Mouse (Mus musculus) gastrocnemius, postnatal 25 days (tissue): ENCODE data around the gene Wdfy3. TPM values are rescaled to one million over a fixed set of nuclear protein-coding genes. Genes with fewer than 3 reads are reported as not detected.
"Not testable (repeated sequence)": the region's sequence is repeated elsewhere in the genome, so short reads cannot be mapped to it uniquely, and the experiment has no call there.

Source experiments
- DNase-seq: peaks from one replicate; pipeline ENCODE4 v3.0.0; 2022
- total RNA-seq, 2 experiments: library from RNA; stranded (reverse); gene quantifications; 1 replicate in 1 of 2; 2 replicates in 1 of 2; pipeline ENCODE4 v1.2.3; 2021

Wdfy3 gene
- total RNA-seq, 2 experiments from 2014 or later, result 19.3 to 20.2 TPM

DNA sequence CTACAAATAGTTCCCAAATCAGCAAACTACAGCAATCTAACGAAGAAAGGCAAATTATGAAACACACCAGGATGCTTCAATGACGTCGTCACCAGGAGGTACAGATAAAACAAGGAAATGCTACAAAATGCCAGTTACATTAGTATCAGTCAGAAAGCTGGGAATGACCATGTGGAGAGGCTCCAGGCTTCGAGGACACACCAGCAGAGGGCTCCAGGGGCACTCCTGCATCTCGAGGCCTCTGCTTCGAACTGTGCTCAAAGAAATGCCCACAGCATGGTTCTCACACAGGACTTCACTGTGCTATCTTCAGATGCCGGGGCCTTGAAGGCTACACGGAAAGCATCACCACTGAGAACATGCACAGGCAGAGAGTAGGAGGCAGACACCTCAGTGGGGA lies 68.7 kb downstream of the Wdfy3 start:
- DNase-seq, result no peak

DNA sequence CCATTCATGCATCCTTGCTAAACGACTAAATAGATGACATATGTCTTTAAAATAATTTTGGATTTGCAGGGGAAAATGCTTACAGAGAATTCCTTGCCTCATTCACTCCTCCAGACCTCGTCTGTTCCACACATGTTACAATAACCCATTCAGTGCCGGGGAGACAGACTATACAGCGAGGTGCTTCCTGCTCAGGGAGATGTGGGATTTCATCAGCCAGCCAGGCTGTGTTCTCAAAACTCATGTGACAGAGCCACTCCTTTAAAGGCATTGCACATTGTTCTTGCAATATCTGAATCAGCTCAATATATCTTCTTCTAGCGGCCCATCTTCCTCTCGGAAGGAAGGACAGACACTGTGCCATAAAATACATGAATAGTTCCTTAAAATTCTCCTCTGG lies 70.8 kb downstream of the Wdfy3 start:
- no peak for DNase-seq

DNA sequence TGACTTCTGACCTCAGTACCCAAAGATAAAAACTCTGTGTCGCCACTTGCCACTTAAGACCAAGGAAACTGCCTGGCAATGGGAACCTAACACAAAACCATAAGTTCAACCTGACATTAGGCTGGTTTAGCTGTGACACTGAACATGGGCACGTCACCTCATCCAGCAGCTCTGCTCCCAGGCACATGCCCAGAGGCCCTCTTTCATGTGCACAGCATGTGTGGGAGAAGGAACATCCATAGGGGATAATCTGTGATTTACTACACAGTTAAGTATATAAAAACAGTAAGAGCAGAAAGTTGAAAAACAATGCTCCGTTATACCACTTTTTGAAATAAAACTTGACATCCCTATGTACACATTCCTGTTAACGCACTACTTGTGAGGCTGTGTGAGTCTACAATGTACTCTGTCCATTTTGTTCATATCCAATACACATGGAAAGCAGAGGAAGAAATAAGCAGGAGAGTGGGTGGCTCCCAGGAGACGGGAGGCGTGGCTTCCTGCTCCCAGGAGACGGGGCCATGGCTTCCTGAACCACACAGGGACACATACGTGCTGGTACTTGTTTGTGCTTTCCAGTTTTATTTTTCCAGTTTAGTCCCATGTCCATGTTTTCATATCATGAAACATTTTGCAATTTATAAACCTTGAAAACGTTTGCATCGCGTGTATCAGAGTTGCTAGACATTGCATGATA lies 73.5 kb downstream of the Wdfy3 start:
- peak; percentile 39 for DNase-seq

DNA sequence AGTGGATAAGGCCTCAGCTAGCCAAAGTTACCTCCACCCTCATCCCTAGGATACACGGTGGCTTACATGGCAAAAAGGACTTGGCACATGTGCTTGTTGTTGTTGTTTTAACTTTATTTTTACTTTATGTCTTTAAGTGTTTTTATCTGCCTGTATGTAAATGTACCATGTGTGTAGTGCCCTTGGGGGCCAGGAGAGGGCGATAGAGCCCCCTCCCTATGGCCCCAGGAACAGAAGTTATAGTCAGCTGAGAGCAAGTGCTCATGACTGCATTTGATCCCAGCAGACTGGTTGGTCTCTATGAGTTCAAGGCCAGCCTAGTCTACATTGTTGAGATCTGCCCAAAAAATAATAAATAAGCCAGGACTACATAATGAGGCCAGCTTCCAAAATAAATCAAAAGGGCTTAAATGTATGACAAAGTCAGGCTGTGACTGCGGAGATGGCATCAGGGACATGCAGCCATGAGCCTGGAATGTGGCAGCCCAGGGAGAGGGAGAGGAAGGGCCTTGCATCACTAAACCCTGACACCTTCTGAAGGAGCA lies 74.2 kb downstream of the Wdfy3 start:
- DNase-seq, result no peak

DNA sequence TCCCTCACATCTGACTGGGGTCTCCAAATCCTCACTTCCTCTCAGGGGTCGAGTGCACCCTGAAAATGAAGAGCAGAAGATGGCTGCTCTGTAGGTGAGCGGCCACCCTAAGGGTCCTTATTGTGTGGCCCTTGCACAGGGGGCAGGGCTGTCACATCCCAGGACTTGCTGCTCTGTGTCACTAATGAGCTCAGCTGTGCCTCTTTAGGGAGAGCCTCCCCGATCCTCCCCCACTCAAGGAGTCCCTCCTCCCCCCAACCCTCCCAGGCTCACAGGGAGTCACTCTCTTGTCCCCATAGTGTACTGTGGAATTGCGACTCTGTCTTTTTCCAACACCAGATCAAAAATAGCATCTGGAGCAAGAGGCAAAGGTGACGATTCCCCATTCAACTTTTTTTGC lies 75.7 kb downstream of the Wdfy3 start:
- no peak for DNase-seq

GRCm38 (mm10) chr5:101992969-101993670 lies 76.6 kb downstream of the Wdfy3 start:
- no peak for DNase-seq

GRCm38 (mm10) chr5:101990298-101990845 lies 79.3 kb downstream of the Wdfy3 start:
- DNase-seq, result no peak

DNA sequence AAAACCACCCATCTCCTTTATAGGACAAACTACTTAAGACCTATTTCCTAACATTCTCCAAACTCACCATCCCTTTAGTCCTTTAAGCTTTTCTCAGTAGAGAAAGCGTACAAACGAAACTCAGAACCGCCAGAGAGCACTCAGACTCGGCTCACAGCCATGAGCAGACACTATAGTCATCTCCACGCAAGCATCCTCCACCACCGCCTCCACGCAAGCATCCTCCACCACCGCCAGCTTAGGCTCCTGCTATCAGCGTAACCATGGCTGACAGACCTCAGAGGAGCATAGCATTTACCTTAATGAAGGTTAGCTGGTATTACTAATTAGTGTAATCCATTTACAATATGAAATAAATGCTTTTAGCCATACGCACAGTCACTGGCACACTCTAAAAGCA lies 81.2 kb downstream of the Wdfy3 start:
- no peak for DNase-seq

- no peak for DNase-seq
Measured at GRCm38 (mm10) chr5:101986694-101987093, 83.0 kb downstream of the Wdfy3 start.

GRCm38 (mm10) chr5:101982239-101982638 lies 87.5 kb downstream of the Wdfy3 start:
- no peak for DNase-seq

- no peak for DNase-seq
Measured at GRCm38 (mm10) chr5:101979594-101979993, 90.1 kb downstream of the Wdfy3 start.

- DNase-seq, result not testable (repeated sequence)
Measured at GRCm38 (mm10) chr5:101972594-101972993, 97.1 kb downstream of the Wdfy3 start.

- DNase-seq, result no peak
Measured at GRCm38 (mm10) chr5:101968153-101968851, 101.4 kb downstream of the Wdfy3 start.

DNA sequence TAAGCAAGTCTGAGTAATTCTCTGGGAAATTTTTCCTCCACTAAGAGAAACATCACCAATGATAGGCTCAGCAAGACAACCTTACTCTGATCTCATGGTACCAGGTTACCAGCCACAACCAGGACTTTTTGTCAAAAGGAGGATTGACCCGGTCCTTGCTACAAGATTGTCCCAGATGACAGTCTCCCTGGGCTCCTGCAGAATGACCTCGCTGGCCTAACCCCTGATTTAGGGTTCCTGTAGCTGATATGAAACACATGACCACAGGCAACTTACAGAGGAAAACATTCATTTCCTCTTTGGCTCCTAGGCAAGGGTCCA lies 101.9 kb downstream of the Wdfy3 start:
- DNase-seq, result no peak

GRCm38 (mm10) chr5:101962824-101963223 lies 106.9 kb downstream of the Wdfy3 start:
- DNase-seq, result no peak

GRCm38 (mm10) chr5:101959369-101959768 lies 110.4 kb downstream of the Wdfy3 start:
- no peak for DNase-seq

DNA sequence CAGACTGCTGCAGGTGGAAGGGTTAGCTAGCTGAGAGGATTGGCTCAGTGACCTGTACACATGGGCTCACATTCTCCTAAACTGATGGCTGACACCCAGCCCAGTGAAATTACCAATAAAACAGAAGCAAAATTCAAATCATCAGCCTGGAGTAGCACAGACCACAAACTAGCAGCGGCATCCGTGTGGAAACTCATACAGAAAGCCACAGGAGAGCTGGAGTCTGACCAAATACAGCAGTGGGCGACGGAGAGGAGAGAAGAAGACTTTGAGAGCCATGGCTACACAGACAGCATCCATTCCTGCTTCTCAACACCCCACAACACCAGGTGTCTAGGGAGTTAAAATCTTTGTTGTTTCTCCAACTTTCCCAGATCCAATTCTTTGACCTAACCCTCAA lies 110.8 kb downstream of the Wdfy3 start:
- no peak for DNase-seq

- DNase-seq, result no peak
Measured at GRCm38 (mm10) chr5:101957419-101957818, 112.3 kb downstream of the Wdfy3 start.

DNA sequence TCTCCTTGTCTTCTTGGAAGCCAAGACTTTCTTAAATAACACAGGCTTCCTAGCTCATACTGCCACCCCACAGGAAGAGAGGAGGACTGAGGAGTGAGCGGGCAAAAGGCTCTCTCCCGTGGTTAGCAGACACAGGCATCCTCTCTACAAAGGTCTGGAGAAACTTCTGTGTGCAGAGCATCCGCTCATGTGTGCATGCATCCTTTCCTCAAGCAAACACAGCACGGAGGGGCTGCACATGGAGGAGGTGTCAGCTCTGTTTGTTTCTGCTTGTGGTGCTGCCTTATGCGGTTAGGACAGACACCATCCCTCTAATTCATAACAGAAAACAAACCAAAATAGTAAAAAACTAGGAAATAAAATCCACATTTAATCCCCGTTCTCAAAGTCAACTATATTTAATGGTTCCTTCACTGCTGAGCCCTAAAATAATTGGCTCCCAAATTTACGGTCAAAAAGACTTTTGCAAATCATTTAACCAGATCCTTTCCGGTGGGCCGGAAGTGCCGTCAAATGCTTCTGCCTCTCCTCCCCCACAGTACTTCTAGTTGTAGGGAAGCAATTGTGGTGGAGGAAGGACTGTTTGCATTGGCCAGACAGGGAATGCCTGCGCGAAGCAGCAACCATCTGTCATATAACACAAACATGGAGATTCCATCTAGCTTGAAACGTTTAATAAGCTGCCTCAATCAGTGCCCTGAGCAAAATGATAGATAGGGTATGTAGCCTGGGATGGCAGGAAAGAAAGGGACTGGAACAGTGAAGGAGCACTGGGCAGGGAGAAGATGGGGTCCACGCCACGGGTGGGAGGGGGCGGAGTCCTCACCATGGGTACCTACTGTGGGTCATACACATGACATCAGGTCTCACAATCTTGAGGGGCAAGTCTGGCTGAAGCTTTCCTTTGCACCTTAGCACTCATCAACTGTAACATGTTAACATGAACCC lies 115.1 kb downstream of the Wdfy3 start:
- no peak for DNase-seq

- no peak for DNase-seq
Measured at GRCm38 (mm10) chr5:101951918-101952317, 117.8 kb downstream of the Wdfy3 start.

DNA sequence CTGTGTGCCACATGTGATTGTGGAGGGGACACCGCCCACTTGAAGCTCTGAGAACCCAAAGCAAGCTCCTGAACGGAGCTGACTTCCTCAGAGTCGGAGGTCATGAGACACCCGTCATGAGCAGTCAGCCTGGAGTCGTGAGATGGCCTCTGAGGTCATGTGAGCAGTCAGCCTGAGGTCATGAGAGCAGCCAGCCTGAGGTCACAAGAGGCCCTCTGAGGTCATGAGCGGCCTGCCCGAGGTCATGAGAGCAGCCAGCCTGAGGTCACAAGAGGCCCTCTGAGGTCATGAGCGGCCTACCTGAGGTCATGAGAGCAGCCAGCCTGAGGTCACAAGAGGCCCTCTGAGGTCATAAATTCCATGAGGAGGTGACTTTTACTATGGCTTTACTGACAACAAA lies 120.4 kb downstream of the Wdfy3 start:
- no peak for DNase-seq

DNA sequence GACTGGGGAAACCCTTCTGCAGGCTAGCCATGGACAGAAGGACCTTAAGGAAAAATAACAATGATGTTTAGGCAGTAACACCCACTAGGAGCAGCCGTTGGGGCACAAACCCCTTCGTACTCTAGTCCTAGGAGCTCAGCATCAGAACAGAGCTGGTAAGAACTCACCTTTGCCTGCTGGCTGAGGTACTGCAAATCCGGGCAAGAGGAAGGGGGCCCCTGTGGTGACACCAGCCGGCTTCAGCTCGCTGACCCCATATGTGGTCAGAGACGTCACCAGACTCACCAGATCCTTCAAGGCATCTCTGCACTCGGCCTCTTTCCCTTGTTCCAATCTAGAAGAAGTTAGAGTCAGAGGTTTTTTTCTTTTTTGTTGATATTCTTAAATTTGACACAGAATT lies 121.1 kb downstream of the Wdfy3 start:
- no peak for DNase-seq
